Mouse (Mus musculus) thymus, adult 2 months (tissue): ENCODE results near the gene Ttc16.

Experiments used
- CTCF ChIP-seq: fragments of 200-500 bp; IDR thresholded peaks from 2 replicates; pipeline ENCODE4 v1.5.1; 2012; ENCODE audit warnings: mild to moderate bottlenecking, control low read depth, low read length, moderate library complexity, borderline replicate concordance; ENCODE audit not compliant: control insufficient read depth, poor library complexity, insufficient read depth; ENCODE audit errors: extremely low read depth
- POLR2A ChIP-seq: fragments of 200-500 bp; IDR thresholded peaks from 2 replicates; pipeline ENCODE4 v1.6.1; 2012; ENCODE audit warnings: mild to moderate bottlenecking, low read length, control low read depth, moderate library complexity; ENCODE audit not compliant: control insufficient read depth, poor library complexity, insufficient read depth; ENCODE audit errors: extremely low read depth

- TF ChIP-seq CTCF = no peak
- no peak for TF ChIP-seq POLR2A
Observed at GRCm38 (mm10) chr2:32709521-32710137, 65.8 kb downstream of the Ttc16 start.
